Mouse (Mus musculus) liver, embryonic 12.5 days (tissue): ENCODE results near the gene Hist1h2ah. TPM values are rescaled to one million over a fixed set of nuclear protein-coding genes. Genes with fewer than 3 reads are reported as not detected.

Source experiments
- ATAC-seq: fragments of 200-750 bp; cut with Nextera tagmentation; 2 replicates; pipeline ENCODE4 v1.8.0; 2017; ENCODE audit warnings: moderate number of reproducible peaks, mild to moderate bottlenecking, moderate library complexity
- H3K27ac ChIP-seq: fragments of 300-500 bp; sonication (generic); 2 replicates; pipeline ENCODE4 v1.5.1; 2016; ENCODE audit warnings: mild to moderate bottlenecking
- H3K27me3 ChIP-seq: fragments of 300-500 bp; sonication (generic); replicated peaks from 2 replicates; pipeline ENCODE4 v1.6.1; 2016; ENCODE audit warnings: mild to moderate bottlenecking, moderate library complexity
- H3K36me3 ChIP-seq: fragments of 300-500 bp; sonication (generic); 2 replicates; pipeline ENCODE4 v1.6.1; 2016; ENCODE audit warnings: mild to moderate bottlenecking, moderate library complexity
- H3K4me1 ChIP-seq: fragments of 300-500 bp; sonication (generic); 2 replicates; pipeline ENCODE4 v1.6.1; 2016
- H3K4me2 ChIP-seq: fragments of 300-500 bp; sonication (generic); 2 replicates; pipeline ENCODE4 v1.6.1; 2016; ENCODE audit warnings: mild to moderate bottlenecking, moderate library complexity
- H3K4me3 ChIP-seq: fragments of 300-500 bp; sonication (generic); 2 replicates; pipeline ENCODE4 v1.5.1; 2016; ENCODE audit warnings: mild to moderate bottlenecking, moderate library complexity
- H3K9ac ChIP-seq: fragments of 300-500 bp; sonication (generic); 2 replicates; pipeline ENCODE4 v1.6.1; 2016; ENCODE audit warnings: mild to moderate bottlenecking, moderate library complexity
- H3K9me3 ChIP-seq: fragments of 300-500 bp; sonication (generic); replicated peaks from 2 replicates; pipeline ENCODE4 v1.6.1; 2016; ENCODE audit warnings: mild to moderate bottlenecking, moderate library complexity
- WGBS: fragments of 180-500 bp; shearing (Covaris S2); methylation state at CpG from one replicate; pipeline ENCODE4 v1.1.7; 2016; ENCODE audit not compliant: insufficient replicate concordance; 5-methylcytosine and 5-hydroxymethylcytosine counted together
- polyA plus RNA-seq: library from polyadenylated mRNA; unstranded; fragments of >200 nt; fragmentation: Nextera tagmentation; extraction: Ambion mirVana; gene quantifications from 2 replicates; pipeline ENCODE4 v1.2.1, GENCODE M21; 2016

Gene Hist1h2ah
- polyA plus RNA-seq, 1 experiment from 2014 or later, result 9.3 TPM

DNA sequence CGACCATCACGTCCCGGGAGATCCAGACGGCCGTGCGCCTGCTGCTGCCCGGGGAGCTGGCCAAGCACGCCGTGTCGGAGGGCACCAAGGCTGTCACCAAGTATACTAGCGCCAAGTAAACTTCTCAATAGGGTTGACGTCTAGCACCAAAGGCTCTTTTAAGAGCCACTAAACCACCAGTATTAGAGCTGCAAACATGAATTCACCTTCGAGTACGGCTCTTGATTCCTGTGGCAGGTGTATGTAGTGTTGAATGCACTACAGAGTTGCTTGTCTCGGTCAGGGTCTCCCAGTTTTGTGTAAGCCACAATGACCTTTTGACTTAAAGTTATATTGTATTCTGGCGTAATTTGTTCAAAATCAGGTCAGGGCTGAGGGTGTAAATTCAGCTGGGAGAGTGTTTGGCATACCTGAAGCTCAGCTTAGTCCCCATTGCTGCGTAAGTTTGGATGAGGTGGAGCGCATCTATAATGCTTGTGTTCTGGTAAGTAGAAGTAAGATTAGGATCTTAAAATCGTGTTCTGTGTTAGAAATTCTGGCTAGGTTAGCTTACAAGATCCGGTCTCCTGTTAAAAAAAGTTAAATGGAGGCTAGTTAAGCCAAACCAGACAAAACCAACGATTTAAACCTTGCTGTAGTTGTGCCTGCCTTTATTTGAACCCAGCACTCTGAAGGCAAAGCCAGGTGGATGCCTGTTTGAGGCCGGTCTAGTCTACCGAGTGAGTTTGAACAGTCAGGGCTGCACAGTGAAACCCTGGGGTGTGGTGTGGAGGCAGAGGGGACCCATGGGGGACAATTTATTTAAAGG lies 985 bp upstream of the Hist1h2ah start:
- Histone ChIP-seq H3K36me3 (no peaks in the 10 kb centered on the region), H3K9ac (peak overlapping the region; percentile 80), H3K27me3 (no peaks in the 10 kb centered on the region), H3K4me2 (peak overlapping the region; percentile 75), H3K4me1 (peaks cover 68% of the 10 kb centered on the region), H3K4me3 (peak overlapping the region; percentile 53), H3K9me3 (no peaks in the 10 kb centered on the region), H3K27ac (peak overlapping the region; percentile 98)
- 2% methylated on average over 20 of the region's 23 CpGs for WGBS
- peak; percentile 19; the same call in 1 of the 2 replicates for ATAC-seq

DNA sequence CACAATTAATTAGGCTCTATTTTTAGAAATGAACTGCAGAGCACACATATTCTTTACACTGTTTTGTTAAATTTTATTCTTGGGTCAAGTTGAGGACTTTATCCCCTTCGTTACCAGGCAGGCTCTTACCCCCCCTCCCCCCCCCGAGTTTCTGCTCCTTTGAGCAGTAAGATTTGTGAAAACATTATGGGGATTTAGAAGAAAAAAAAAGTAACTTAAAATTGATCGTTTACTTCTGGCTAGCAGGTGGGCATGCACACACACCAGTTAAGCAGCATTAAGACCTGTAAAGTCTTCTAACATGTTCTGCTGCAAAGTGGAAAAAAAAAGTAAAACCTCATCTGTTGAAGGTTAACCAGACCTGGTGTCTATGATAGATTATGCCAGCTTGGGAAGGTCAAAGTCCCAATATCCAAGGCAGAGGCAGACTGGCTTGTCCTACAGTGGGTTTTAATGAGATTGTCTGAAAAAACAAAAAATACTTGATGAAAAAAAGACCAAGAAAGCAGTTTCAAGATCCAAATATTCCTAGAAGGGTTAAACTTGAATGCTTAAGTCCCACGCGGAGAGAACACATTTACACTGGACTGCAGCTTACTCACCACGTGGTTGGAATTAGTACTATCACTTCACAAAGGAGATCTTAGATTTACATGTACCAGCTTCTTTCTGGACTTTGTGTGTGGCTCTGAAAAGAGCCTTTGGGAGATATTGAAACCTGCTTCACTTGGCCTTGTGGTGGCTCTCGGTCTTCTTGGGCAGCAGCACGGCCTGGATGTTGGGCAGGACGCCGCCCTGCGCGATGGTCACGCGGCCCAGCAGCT lies 713 bp downstream of the Hist1h2ah start:
- H3K27ac ChIP-seq, result peak overlapping the region; percentile 95
- H3K36me3 ChIP-seq, result no peaks in the 10 kb centered on the region
- peak overlapping the region; percentile 75 for H3K4me2 ChIP-seq
- WGBS, result under 1% methylated on average over 10 of the region's 14 CpGs
- no peaks in the 10 kb centered on the region for H3K27me3 ChIP-seq
- H3K4me1 ChIP-seq, result peaks cover 66% of the 10 kb centered on the region
- no peaks in the 10 kb centered on the region for H3K9me3 ChIP-seq
- no peak for ATAC-seq
- peak overlapping the region; percentile 80 for H3K9ac ChIP-seq
- H3K4me3 ChIP-seq, result peak overlapping the region; percentile 59

GRCm38 (mm10) chr13:22033741-22034442 lies 1.5 kb downstream of the Hist1h2ah start:
- Histone ChIP-seq H3K27me3 (no peaks in the 10 kb centered on the region), H3K36me3 (no peaks in the 10 kb centered on the region), H3K4me3 (peak overlapping the region; percentile 59), H3K4me2 (peak overlapping the region; percentile 75), H3K9me3 (no peaks in the 10 kb centered on the region), H3K9ac (peak overlapping the region; percentile 80), H3K27ac (peak overlapping the region; percentile 95), H3K4me1 (peaks cover 66% of the 10 kb centered on the region)
- 42% methylated on average over 5 of the region's 5 CpGs for WGBS
- ATAC-seq, result no peak

DNA sequence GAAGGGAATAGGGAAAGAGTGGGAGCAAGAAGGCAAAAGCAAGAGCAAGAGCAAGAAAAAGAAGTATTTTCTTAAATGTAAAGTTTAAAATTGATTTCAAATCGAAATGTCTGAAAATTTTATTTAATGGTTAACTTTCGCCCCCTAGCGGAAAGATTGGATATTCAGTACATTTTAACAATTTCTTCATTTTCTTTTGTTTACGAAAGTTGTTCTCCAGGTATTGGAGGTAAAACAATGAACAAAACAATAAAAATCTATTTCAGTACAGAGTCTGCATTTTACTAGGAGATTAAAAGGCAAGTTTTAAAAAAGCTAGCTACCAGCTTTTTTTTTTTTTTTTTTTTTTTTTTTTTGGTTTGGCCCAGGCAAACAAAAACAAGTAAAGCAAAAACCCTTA lies 4.9 kb downstream of the Hist1h2ah start:
- WGBS, result 11% methylated on average over 4 of the region's 4 CpGs
- Histone ChIP-seq H3K36me3 (no peaks in the 10 kb centered on the region), H3K4me1 (peaks cover 53% of the 10 kb centered on the region), H3K27me3 (no peaks in the 10 kb centered on the region), H3K9ac (0 out of 2 replicates have a peak overlapping the region, but pooled peaks have one; percentile 31), H3K4me3 (0 out of 2 replicates have a peak overlapping the region, but pooled peaks have one; percentile 19), H3K27ac (no peak overlapping the region), H3K4me2 (peak overlapping the region; percentile 43; the same call in 1 of the 2 replicates), H3K9me3 (no peaks in the 10 kb centered on the region)
- ATAC-seq, result no peak

GRCm38 (mm10) chr13:22029928-22030327 lies 5.4 kb downstream of the Hist1h2ah start:
- Histone ChIP-seq H3K9me3 (no peaks in the 10 kb centered on the region), H3K4me2 (peak overlapping the region; percentile 76), H3K36me3 (no peaks in the 10 kb centered on the region), H3K27me3 (no peaks in the 10 kb centered on the region), H3K4me3 (peak overlapping the region; percentile 67), H3K4me1 (peaks cover 53% of the 10 kb centered on the region), H3K27ac (peak overlapping the region; percentile 92), H3K9ac (peak overlapping the region; percentile 78)
- 19% methylated on average over 8 of the region's 8 CpGs for WGBS
- no peak for ATAC-seq

DNA sequence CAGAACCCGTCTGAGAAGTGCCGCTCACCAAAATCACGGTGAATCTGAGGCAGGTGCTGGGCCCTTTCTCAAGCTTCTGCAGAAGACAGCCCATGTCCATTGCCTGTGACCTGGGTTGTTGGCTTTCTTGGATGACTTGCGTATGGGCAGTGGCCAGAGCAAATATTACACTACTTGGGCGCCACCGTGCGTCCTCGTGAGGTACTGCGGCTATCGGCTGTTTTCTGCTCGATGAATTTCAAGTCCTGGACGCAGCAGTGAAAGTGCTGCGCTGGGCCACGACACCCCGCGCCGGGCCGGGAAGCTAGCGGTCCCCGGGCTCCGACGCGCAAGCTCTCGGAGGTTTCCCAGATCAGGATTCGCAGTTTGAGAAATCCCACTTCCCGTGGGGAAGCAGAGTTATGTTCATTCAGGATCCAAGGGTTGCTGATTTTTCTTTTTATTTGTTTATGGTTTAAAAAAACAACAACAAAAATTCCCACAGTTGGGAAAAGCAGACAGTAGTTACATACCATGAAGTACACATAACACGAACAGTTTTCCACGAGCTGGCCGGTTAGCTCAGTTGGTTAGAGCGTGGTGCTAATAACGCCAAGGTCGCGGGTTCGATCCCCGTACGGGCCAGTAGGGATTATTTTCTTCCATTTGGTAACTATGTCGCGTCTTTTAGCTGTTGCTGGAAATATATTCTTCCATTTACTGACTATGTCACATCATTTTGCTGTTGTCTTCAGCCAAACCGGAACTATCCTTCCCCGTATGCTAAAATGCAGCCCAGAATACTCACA lies 6.5 kb downstream of the Hist1h2ah start:
- Histone ChIP-seq H3K36me3 (no peaks in the 10 kb centered on the region), H3K27ac (peak overlapping the region; percentile 92), H3K27me3 (no peaks in the 10 kb centered on the region), H3K4me2 (peak overlapping the region; percentile 76), H3K4me3 (peak overlapping the region; percentile 67), H3K4me1 (peaks cover 45% of the 10 kb centered on the region), H3K9ac (peak overlapping the region; percentile 78), H3K9me3 (no peaks in the 10 kb centered on the region)
- ATAC-seq, result peak; percentile 79
- 1% methylated on average over 40 of the region's 40 CpGs for WGBS

GRCm38 (mm10) chr13:22026058-22027031 lies 9.0 kb downstream of the Hist1h2ah start:
- no peaks in the 10 kb centered on the region for H3K36me3 ChIP-seq
- 2% methylated on average over 35 of the region's 35 CpGs for WGBS
- peaks cover 36% of the 10 kb centered on the region for H3K4me1 ChIP-seq
- peak overlapping the region; percentile 66 for H3K4me3 ChIP-seq
- H3K9me3 ChIP-seq, result no peaks in the 10 kb centered on the region
- H3K4me2 ChIP-seq, result peak overlapping the region; percentile 68
- H3K9ac ChIP-seq, result peak overlapping the region; percentile 78
- H3K27me3 ChIP-seq, result no peaks in the 10 kb centered on the region
- ATAC-seq, result peak; percentile 38; the same call in 1 of the 2 replicates
- H3K27ac ChIP-seq, result peak overlapping the region; percentile 23; the same call in 1 of the 2 replicates

DNA sequence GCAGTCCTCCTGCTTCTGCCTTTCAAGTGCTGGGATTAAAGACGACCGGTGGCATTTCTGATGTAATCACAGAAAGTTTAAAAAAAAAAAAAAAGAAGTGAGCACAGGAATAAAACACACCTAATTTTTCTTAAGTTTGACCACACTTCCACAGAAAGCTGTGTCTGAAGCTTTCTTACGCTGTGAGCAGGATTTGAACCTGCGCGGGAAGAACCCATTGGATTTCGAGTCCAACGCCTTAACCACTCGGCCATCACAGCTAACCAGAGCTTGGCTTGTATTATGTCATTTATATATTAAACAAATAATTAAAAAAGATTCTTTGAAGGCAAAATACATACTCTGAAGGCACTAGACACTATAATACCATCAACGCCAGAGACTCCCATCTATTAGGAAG lies 13.1 kb downstream of the Hist1h2ah start:
- WGBS, result 0% methylated on average over 9 of the region's 9 CpGs
- peak overlapping the region; percentile 71 for H3K4me3 ChIP-seq
- peak overlapping the region; percentile 78 for H3K9ac ChIP-seq
- ATAC-seq, result peak; percentile 63; the same call in 1 of the 2 replicates
- peaks cover 18% of the 10 kb centered on the region for H3K4me1 ChIP-seq
- H3K36me3 ChIP-seq, result no peaks in the 10 kb centered on the region
- H3K4me2 ChIP-seq, result peak overlapping the region; percentile 76
- H3K27ac ChIP-seq, result peak overlapping the region; percentile 86
- H3K27me3 ChIP-seq, result no peaks in the 10 kb centered on the region
- H3K9me3 ChIP-seq, result no peaks in the 10 kb centered on the region

GRCm38 (mm10) chr13:22021581-22021980 lies 13.8 kb downstream of the Hist1h2ah start:
- no peaks in the 10 kb centered on the region for H3K36me3 ChIP-seq
- peak overlapping the region; percentile 71 for H3K4me3 ChIP-seq
- under 1% methylated on average over 11 of the region's 11 CpGs for WGBS
- peak overlapping the region; percentile 78 for H3K9ac ChIP-seq
- ATAC-seq, result peak; percentile 60
- H3K9me3 ChIP-seq, result no peaks in the 10 kb centered on the region
- H3K4me1 ChIP-seq, result peaks cover 18% of the 10 kb centered on the region
- H3K4me2 ChIP-seq, result peak overlapping the region; percentile 76
- no peaks in the 10 kb centered on the region for H3K27me3 ChIP-seq
- H3K27ac ChIP-seq, result peak overlapping the region; percentile 86

DNA sequence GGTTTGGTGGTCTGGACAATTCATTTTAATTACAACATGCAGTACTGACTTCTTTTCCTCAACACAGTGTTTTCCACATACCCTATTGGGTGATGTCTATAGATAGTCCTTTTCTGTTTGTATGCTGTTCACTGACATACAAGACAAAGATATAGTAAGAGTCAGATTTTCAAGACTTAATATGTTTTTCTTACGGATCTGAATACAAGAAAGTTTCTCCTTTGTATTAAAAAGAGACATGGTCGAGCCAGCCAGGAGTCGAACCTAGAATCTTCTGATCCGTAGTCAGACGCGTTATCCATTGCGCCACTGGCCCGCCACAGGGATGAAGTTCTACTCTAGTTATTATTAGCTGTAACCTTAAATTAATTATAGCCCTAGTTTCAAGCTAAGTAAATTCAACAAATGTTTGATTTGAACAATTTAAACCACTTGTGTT lies 14.4 kb downstream of the Hist1h2ah start:
- no peaks in the 10 kb centered on the region for H3K36me3 ChIP-seq
- WGBS, result under 1% methylated on average over 8 of the region's 8 CpGs
- H3K9me3 ChIP-seq, result no peaks in the 10 kb centered on the region
- peak; percentile 74 for ATAC-seq
- H3K27me3 ChIP-seq, result no peaks in the 10 kb centered on the region
- H3K4me1 ChIP-seq, result peaks cover 22% of the 10 kb centered on the region
- peak overlapping the region; percentile 78 for H3K9ac ChIP-seq
- peak overlapping the region; percentile 86 for H3K27ac ChIP-seq
- H3K4me3 ChIP-seq, result peak overlapping the region; percentile 71
- H3K4me2 ChIP-seq, result peak overlapping the region; percentile 76
